In the genomic region with DNA sequence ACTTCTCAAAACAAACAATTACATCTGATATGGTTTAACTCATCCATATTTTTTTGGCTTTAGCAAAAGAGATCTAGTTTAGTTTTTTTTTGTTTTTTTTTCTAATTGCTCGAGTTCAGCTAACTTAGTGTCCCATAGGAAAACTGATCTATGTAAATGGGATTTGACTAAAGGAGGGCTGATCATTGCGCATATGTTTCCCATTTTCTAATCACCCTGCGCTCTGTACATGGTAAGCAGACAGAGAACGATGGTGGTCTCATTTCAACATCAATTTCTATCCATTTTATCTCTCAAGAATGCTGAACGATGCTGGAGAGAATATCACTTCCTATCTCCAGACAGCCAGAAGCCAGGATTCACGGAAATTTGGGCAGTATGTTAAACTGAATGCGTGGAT, we compare ENCODE assay signal across 29 mouse cellular contexts. TPM values are rescaled to one million over a fixed set of nuclear protein-coding genes. Genes with fewer than 3 reads are reported as not detected.
"Had no signal": no experiment of that assay in that cellular context is flagged by ENCODE, and none has a peak within 500 bp of the region (broad histone marks: within the 10 kb centered on the region; RNA-seq: fewer than 3 reads in every experiment).

No protein-coding gene starts in this region.

- H3K9me3 ChIP-seq: embryonic facial prominence, embryonic 12.5 days; embryonic facial prominence, embryonic 13.5 days; embryonic facial prominence, embryonic 15.5 days; forebrain, embryonic 10.5 days; forebrain, embryonic 12.5 days; forebrain, embryonic 13.5 days; forebrain, embryonic 15.5 days; heart, embryonic 10.5 days had no signal

- H3K9ac ChIP-seq: embryonic facial prominence, embryonic 12.5 days; embryonic facial prominence, embryonic 13.5 days; embryonic facial prominence, embryonic 15.5 days; forebrain, embryonic 12.5 days; forebrain, embryonic 13.5 days; forebrain, embryonic 15.5 days; forebrain, postnatal 0 days had no signal

- H3K27ac ChIP-seq: embryonic facial prominence, embryonic 12.5 days; forebrain, embryonic 10.5 days; forebrain, embryonic 12.5 days; forebrain, embryonic 13.5 days; forebrain, embryonic 15.5 days; gastrocnemius, adult 2 months; heart, adult 2 months; heart, embryonic 10.5 days had no signal

- H3K4me2 ChIP-seq: embryonic facial prominence, embryonic 12.5 days; embryonic facial prominence, embryonic 13.5 days; embryonic facial prominence, embryonic 15.5 days; forebrain, embryonic 12.5 days; forebrain, embryonic 13.5 days; forebrain, embryonic 15.5 days; heart, embryonic 11.5 days had no signal

- H3K4me1 ChIP-seq: embryonic facial prominence, embryonic 15.5 days; forebrain, embryonic 10.5 days; forebrain, embryonic 12.5 days; forebrain, embryonic 13.5 days; forebrain, embryonic 15.5 days; heart, embryonic 10.5 days had no signal

- ATAC-seq: forebrain, embryonic 13.5 days; forebrain, embryonic 14.5 days; forebrain, embryonic 15.5 days; forebrain, embryonic 16.5 days; forebrain, postnatal 0 days had no signal

- H3K36me3 ChIP-seq: embryonic facial prominence, embryonic 12.5 days; embryonic facial prominence, embryonic 13.5 days; embryonic facial prominence, embryonic 15.5 days; forebrain, embryonic 10.5 days; forebrain, embryonic 12.5 days; forebrain, embryonic 15.5 days; heart, embryonic 10.5 days had no signal

- H3K27me3 ChIP-seq: embryonic facial prominence, embryonic 12.5 days; embryonic facial prominence, embryonic 15.5 days; forebrain, embryonic 12.5 days; forebrain, embryonic 13.5 days; forebrain, embryonic 15.5 days had no signal

- H3K4me3 ChIP-seq: embryonic facial prominence, embryonic 12.5 days; embryonic facial prominence, embryonic 13.5 days; embryonic facial prominence, embryonic 15.5 days; erythroblast, embryonic 14.5 days; forebrain, embryonic 10.5 days; forebrain, embryonic 12.5 days; forebrain, embryonic 13.5 days; forebrain, embryonic 15.5 days; gastrocnemius, adult 2 months; heart, adult 2 months; heart, embryonic 10.5 days had no signal

- DNase-seq: cerebellum, adult 2 months; cerebellum, adult 8-10 months; cerebellum, adult 9-10 months; cerebellum, adult 9-11 months; cerebellum, postnatal 14 days; cerebellum, postnatal 25 days; cerebellum, postnatal 36 days; embryo, embryonic 11 days; forebrain, postnatal 0 days; gastrocnemius, adult 2 months; gastrocnemius, postnatal 10 days; gastrocnemius, postnatal 14 days; gastrocnemius, postnatal 25 days; gastrocnemius, postnatal 36 days; heart, adult 11 months; heart, adult 18-20 months; heart, adult 2 months had no signal

RNA-seq across cellular contexts. Expression of gene Gdnf, which starts 43.5 kb away (rescaled TPM):
- polyA plus RNA-seq: erythroblast, embryonic 14.5 days; forebrain, embryonic 13.5 days had no signal
